Mouse (Mus musculus) lung, embryonic 16.5 days (tissue): ENCODE measurements at regions not wholly inside any gene's neighbourhood (a gene's known extent, or its start where the extent isn't known, plus 50 kb on each side); places are given as distances from the start of the nearest gene placed in this dataset.
"Not testable (repeated sequence)": the region's sequence is repeated elsewhere in the genome, so short reads cannot be mapped to it uniquely, and the experiment has no call there.

ENCODE experiments used
- ATAC-seq: fragments of 200-750 bp; cut with Nextera tagmentation; 2 replicates; pipeline ENCODE4 v1.8.0; 2017; ENCODE audit warnings: low read depth, mild to moderate bottlenecking, moderate library complexity
- H3K27ac ChIP-seq: fragments of 300-500 bp; sonication (generic); 2 replicates; pipeline ENCODE4 v1.5.1; 2014; ENCODE audit warnings: mild to moderate bottlenecking, control low read depth, low read length
- H3K27me3 ChIP-seq: fragments of 300-500 bp; sonication (generic); 2 replicates; pipeline ENCODE4 v1.6.1; 2014; ENCODE audit warnings: low read depth, low read length, mixed read lengths; ENCODE audit not compliant: control insufficient read depth, insufficient read depth
- H3K36me3 ChIP-seq: fragments of 300-500 bp; sonication (generic); 2 replicates; pipeline ENCODE4 v1.6.1; 2014; ENCODE audit warnings: low read length; ENCODE audit not compliant: control insufficient read depth, insufficient read depth
- H3K4me1 ChIP-seq: fragments of 300-500 bp; sonication (generic); replicated peaks from 2 replicates; pipeline ENCODE4 v1.6.1; 2014; ENCODE audit warnings: low read length, mixed read lengths; ENCODE audit not compliant: control insufficient read depth, insufficient read depth
- H3K4me2 ChIP-seq: fragments of 300-500 bp; sonication (generic); 2 replicates; pipeline ENCODE4 v1.6.1; 2014; ENCODE audit warnings: low read depth, low read length, control low read depth
- H3K4me3 ChIP-seq: fragments of 300-500 bp; sonication (generic); 2 replicates; pipeline ENCODE4 v1.5.1; 2014; ENCODE audit warnings: mild to moderate bottlenecking, low read length, control low read depth
- H3K9ac ChIP-seq: fragments of 300-500 bp; sonication (generic); 2 replicates; pipeline ENCODE4 v1.6.1; 2014; ENCODE audit warnings: low read length, control low read depth
- H3K9me3 ChIP-seq: fragments of 300-500 bp; sonication (generic); 2 replicates; pipeline ENCODE4 v1.6.1; 2016; ENCODE audit warnings: low read length; ENCODE audit not compliant: control insufficient read depth
- WGBS: fragments of 180-500 bp; shearing (Covaris S2); extraction: QIAGEN DNeasy Blood & Tissue Kit; methylation state at CpG from one replicate; pipeline ENCODE4 v1.1.7; 2014; 5-methylcytosine and 5-hydroxymethylcytosine counted together

DNA sequence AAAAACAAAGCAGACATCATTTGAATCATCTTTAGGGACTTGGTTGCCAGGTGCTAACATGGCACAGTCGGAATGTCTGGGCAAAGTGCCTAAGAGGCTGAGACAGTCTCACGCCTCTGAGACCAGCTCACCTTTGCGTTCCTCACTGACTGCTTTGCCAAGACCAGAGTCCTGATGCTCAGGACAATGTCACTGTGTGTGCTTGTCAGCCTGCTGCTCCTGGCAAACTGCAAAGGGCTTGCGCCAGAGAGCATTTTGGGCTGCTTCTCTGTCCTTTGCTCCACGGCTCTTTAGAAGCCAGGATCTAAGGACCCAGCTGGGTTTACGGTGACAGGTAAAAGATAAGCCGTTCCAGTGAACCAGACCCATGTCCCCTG, 107.5 kb upstream of the Gcfc2 start:
- no peak overlapping the region for H3K9ac ChIP-seq
- no peaks in the 10 kb centered on the region for H3K4me1 ChIP-seq
- H3K4me3 ChIP-seq, result no peak overlapping the region
- no peak for ATAC-seq
- no peaks in the 10 kb centered on the region for H3K36me3 ChIP-seq
- WGBS, result 76% methylated on average over 7 of the region's 7 CpGs
- H3K9me3 ChIP-seq, result no peaks in the 10 kb centered on the region
- no peak overlapping the region for H3K27ac ChIP-seq
- H3K4me2 ChIP-seq, result no peak overlapping the region
- H3K27me3 ChIP-seq, result no peaks in the 10 kb centered on the region

GRCm38 (mm10) chr6:81817050-81817827, 106.2 kb upstream of the Gcfc2 start:
- Histone ChIP-seq H3K36me3 (no peaks in the 10 kb centered on the region), H3K27ac (no peak overlapping the region), H3K4me2 (no peak overlapping the region), H3K4me1 (no peaks in the 10 kb centered on the region), H3K27me3 (no peaks in the 10 kb centered on the region), H3K4me3 (no peak overlapping the region), H3K9ac (no peak overlapping the region), H3K9me3 (no peaks in the 10 kb centered on the region)
- 70% methylated on average over 9 of the region's 9 CpGs for WGBS
- no peak for ATAC-seq

DNA sequence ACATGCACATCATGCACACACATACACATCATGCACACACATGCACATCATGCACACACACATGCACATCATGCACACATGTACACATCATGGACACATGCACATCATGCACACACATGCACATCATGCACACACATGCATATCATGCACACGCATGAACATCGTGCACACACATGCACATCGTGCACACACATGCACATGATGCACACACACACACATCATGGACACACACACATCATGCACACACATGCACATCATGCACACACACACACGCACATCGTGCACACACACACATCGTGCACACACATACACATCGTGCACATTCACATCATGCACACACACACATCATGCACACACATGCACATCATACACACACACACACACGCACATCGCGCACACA, 104.9 kb upstream of the Gcfc2 start:
- no peak for ATAC-seq
- H3K9me3 ChIP-seq, result no peaks in the 10 kb centered on the region
- WGBS, result 92% methylated on average over 10 of the region's 10 CpGs

GRCm38 (mm10) chr6:81820078-81820477, 103.4 kb upstream of the Gcfc2 start:
- Histone ChIP-seq H3K27me3 (no peaks in the 10 kb centered on the region), H3K9ac (no peak overlapping the region), H3K4me2 (no peak overlapping the region), H3K9me3 (no peaks in the 10 kb centered on the region), H3K4me1 (no peaks in the 10 kb centered on the region), H3K27ac (no peak overlapping the region), H3K36me3 (no peaks in the 10 kb centered on the region), H3K4me3 (no peak overlapping the region)
- WGBS, result 72% methylated on average over 5 of the region's 5 CpGs
- no peak for ATAC-seq

More for the DNA sequence above, 104.9 kb upstream of the Gcfc2 start:
- H3K4me3 ChIP-seq, result no peak overlapping the region
- H3K4me2 ChIP-seq, result no peak overlapping the region
- H3K36me3 ChIP-seq, result no peaks in the 10 kb centered on the region
- no peaks in the 10 kb centered on the region for H3K4me1 ChIP-seq
- no peak overlapping the region for H3K27ac ChIP-seq
- no peaks in the 10 kb centered on the region for H3K27me3 ChIP-seq
- no peak overlapping the region for H3K9ac ChIP-seq

GRCm38 (mm10) chr6:81839474-81840153, 83.9 kb upstream of the Gcfc2 start:
- H3K36me3 ChIP-seq, result no peaks in the 10 kb centered on the region
- no peak for ATAC-seq
- no peaks in the 10 kb centered on the region for H3K4me1 ChIP-seq
- peak overlapping the region; percentile 19 for H3K4me3 ChIP-seq
- no peak overlapping the region for H3K27ac ChIP-seq
- WGBS, result 46% methylated on average over 11 of the region's 11 CpGs
- no peaks in the 10 kb centered on the region for H3K27me3 ChIP-seq
- peak overlapping the region; percentile 41 for H3K4me2 ChIP-seq
- no peak overlapping the region for H3K9ac ChIP-seq
- H3K9me3 ChIP-seq, result no peaks in the 10 kb centered on the region

DNA sequence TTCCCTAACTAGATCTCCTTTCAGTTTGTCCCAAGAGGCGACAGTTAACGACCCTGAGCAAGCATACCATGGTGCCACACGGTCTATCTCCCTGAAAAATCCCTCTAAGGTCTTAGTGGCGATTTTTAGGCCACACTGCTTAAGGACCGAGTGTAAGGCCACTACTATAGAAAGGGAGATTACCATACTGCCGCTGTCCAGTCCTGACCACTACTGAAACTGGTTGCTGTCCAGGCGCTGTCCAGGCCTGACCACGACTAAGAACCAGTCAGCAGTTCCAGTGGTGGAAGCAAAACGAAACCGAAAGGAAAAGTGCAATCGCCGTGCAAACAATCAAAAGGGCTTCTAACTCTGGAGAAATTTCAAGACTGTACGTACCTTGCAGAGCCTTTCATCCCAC, 55.3 kb upstream of the Gcfc2 start:
- WGBS, result 83% methylated on average over 13 of the region's 13 CpGs
- not testable (repeated sequence) for H3K9ac ChIP-seq, H3K9me3 ChIP-seq, H3K27me3 ChIP-seq, H3K4me1 ChIP-seq, H3K36me3 ChIP-seq, H3K4me2 ChIP-seq, H3K4me3 ChIP-seq, H3K27ac ChIP-seq, ATAC-seq
